Mouse (Mus musculus) liver, postnatal 0 days (tissue): Measurements from ENCODE around the gene Gm4553.

Source experiments
- CTCF ChIP-seq: sonication (generic); IDR thresholded peaks from 2 replicates; pipeline ENCODE4 v1.5.1; 2016; ENCODE audit warnings: antibody characterized with exemption, low read depth
- EP300 ChIP-seq: IDR thresholded peaks from 2 replicates; pipeline ENCODE4 v1.6.1; 2016; ENCODE audit warnings: antibody characterized with exemption, low read depth, mild to moderate bottlenecking

DNA sequence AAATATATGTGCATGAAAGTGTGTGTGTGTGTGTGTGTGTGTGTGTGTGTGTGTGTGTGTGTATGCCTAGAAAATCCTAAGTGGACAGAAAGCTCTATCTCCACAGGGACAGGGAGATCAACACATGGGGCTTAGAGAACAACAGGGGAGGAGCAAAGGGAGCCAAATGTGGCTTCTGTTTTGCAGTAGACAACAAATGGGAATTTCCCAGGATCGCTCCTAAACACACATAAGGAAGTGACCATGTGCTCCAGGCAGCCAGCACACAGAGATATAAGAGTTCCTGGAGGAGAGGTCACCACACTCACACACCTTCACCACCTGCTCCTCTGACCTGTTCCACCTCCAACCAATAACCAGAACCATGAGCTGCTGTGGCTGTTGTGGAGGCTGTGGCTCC is 35.5 kb upstream of the Gm4553 start, which contains the start of gene Krtap5-3:
- TF ChIP-seq EP300 (no peak), CTCF (no peak)
